Comparison of ENCODE assay signal across 18 mouse cellular contexts in genomic region chr11:5008867-5009266, GRCm38 (mm10). TPM values are rescaled to one million over a fixed set of nuclear protein-coding genes. Genes with fewer than 3 reads are reported as not detected.
DNase-seq lines count a peak whose midpoint lies in the region; ATAC-seq and TF ChIP-seq lines count a peak whose summit lies in the region.
"Had no signal": no experiment of that assay in that cellular context is flagged by ENCODE, and none has a peak within 500 bp of the region (broad histone marks: within the 10 kb centered on the region; RNA-seq: fewer than 3 reads in every experiment).

No protein-coding gene starts in this region.

- ATAC-seq in heart, embryonic 13.5 days (ENCODE audit: extremely low read depth, insufficient number of reproducible peaks, low FRiP score, low TSS enrichment), result no peak
- ATAC-seq in heart, embryonic 11.5 days (replicated peaks; ENCODE audit: insufficient number of reproducible peaks, low FRiP score, low TSS enrichment), result no peak
- peak; percentile 75 for ATAC-seq in liver, embryonic 12.5 days
- ATAC-seq in megakaryocyte progenitor cell, adult 5-6 weeks (replicated peaks; ENCODE audit: poor library complexity), result peak; percentile 35
- ATAC-seq: forebrain, embryonic 16.5 days; midbrain, embryonic 13.5 days had no signal

- H3K4me2 ChIP-seq in heart, embryonic 13.5 days, result no peak overlapping the region
- no peak overlapping the region for H3K4me2 ChIP-seq in heart, embryonic 11.5 days
- H3K4me2 ChIP-seq in liver, embryonic 12.5 days, result peak overlapping the region; percentile 67
- H3K4me2 ChIP-seq: hindbrain, embryonic 13.5 days; kidney, embryonic 15.5 days; midbrain, embryonic 13.5 days; neural tube, embryonic 13.5 days had no signal

- DNase-seq in layer of hippocampus, postnatal 14 days (ENCODE audit: low spot score in 2 of 2), result no peak
- no peak for DNase-seq in testis, postnatal 14 days (ENCODE audit: low spot score)
- no peak for DNase-seq in kidney, adult 9 months
- DNase-seq: cerebellum, adult 11-12 months; gastrocnemius, postnatal 36 days; heart, postnatal 14 days; kidney, postnatal 4 days; layer of hippocampus, adult 9-11 months had no signal

- no peak overlapping the region for H3K27ac ChIP-seq in heart, embryonic 13.5 days (replicated peaks)
- no peak overlapping the region for H3K27ac ChIP-seq in heart, embryonic 11.5 days (ENCODE audit: low read depth, low read length)
- H3K27ac ChIP-seq in bone marrow macrophage, adult 2 months (ENCODE audit: insufficient read depth, low read depth, low read length), result peak overlapping the region; percentile 65
- peak overlapping the region; percentile 96 for H3K27ac ChIP-seq in liver, embryonic 12.5 days
- H3K27ac ChIP-seq: hindbrain, embryonic 13.5 days; kidney, embryonic 15.5 days; midbrain, embryonic 13.5 days; neural tube, embryonic 13.5 days had no signal

- no peak for TF ChIP-seq POLR2A in bone marrow macrophage, adult 2 months (IDR thresholded peaks at IDR 0.05; ENCODE audit: borderline replicate concordance, low read depth, low read length)

- H3K4me1 ChIP-seq in heart, embryonic 13.5 days, result peaks cover 19% of the 10 kb centered on the region
- peaks cover 3% of the 10 kb centered on the region; the same call in 1 of the 2 replicates for H3K4me1 ChIP-seq in heart, embryonic 11.5 days (ENCODE audit: control insufficient read depth, insufficient read depth, low read length)
- H3K4me1 ChIP-seq in bone marrow macrophage, adult 2 months (ENCODE audit: control insufficient read depth, insufficient read depth, low read length), result peaks cover 53% of the 10 kb centered on the region
- H3K4me1 ChIP-seq in liver, embryonic 12.5 days, result peaks cover 85% of the 10 kb centered on the region
- H3K4me1 ChIP-seq: hindbrain, embryonic 13.5 days; kidney, embryonic 15.5 days; neural tube, embryonic 13.5 days had no signal

- H3K4me3 ChIP-seq in heart, embryonic 13.5 days, result no peak overlapping the region
- no peak overlapping the region for H3K4me3 ChIP-seq in heart, embryonic 11.5 days (ENCODE audit: low read depth, low read length)
- H3K4me3 ChIP-seq in bone marrow macrophage, adult 2 months (ENCODE audit: insufficient read depth, low read length), result no peak overlapping the region
- H3K4me3 ChIP-seq in liver, embryonic 12.5 days, result peak overlapping the region; percentile 52
- H3K4me3 ChIP-seq: hindbrain, embryonic 13.5 days; kidney, embryonic 15.5 days; midbrain, embryonic 13.5 days; neural tube, embryonic 13.5 days had no signal

- H3K27me3 ChIP-seq in heart, embryonic 13.5 days (replicated peaks), result no peaks in the 10 kb centered on the region
- H3K27me3 ChIP-seq in heart, embryonic 11.5 days (ENCODE audit: control insufficient read depth, insufficient read depth, low read length), result no peaks in the 10 kb centered on the region
- H3K27me3 ChIP-seq in liver, embryonic 12.5 days (replicated peaks), result no peaks in the 10 kb centered on the region
- H3K27me3 ChIP-seq: hindbrain, embryonic 13.5 days; kidney, embryonic 15.5 days; midbrain, embryonic 13.5 days; neural tube, embryonic 13.5 days had no signal

- H3K9ac ChIP-seq in heart, embryonic 13.5 days, result 0 out of 2 replicates have a peak overlapping the region, but pooled peaks have one; percentile 34
- H3K9ac ChIP-seq in heart, embryonic 11.5 days (ENCODE audit: low read depth, low read length), result no peak overlapping the region
- H3K9ac ChIP-seq in liver, embryonic 12.5 days, result peak overlapping the region; percentile 69
- H3K9ac ChIP-seq: hindbrain, embryonic 13.5 days; kidney, embryonic 15.5 days; midbrain, embryonic 13.5 days; neural tube, embryonic 13.5 days had no signal

- H3K36me3 ChIP-seq in heart, embryonic 13.5 days, result peaks cover 43% of the 10 kb centered on the region
- no peaks in the 10 kb centered on the region for H3K36me3 ChIP-seq in heart, embryonic 11.5 days (ENCODE audit: control insufficient read depth, insufficient read depth, low read length)
- peaks cover 60% of the 10 kb centered on the region for H3K36me3 ChIP-seq in liver, embryonic 12.5 days

- no peaks in the 10 kb centered on the region for H3K9me3 ChIP-seq in heart, embryonic 13.5 days
- H3K9me3 ChIP-seq in heart, embryonic 11.5 days (replicated peaks; ENCODE audit: control insufficient read depth, low read length), result no peaks in the 10 kb centered on the region
- no peaks in the 10 kb centered on the region for H3K9me3 ChIP-seq in liver, embryonic 12.5 days (replicated peaks)
- H3K9me3 ChIP-seq: hindbrain, embryonic 13.5 days; kidney, embryonic 15.5 days; midbrain, embryonic 13.5 days; neural tube, embryonic 13.5 days had no signal

- 63% methylated on average over 3 of the region's 3 CpGs for WGBS in heart, embryonic 13.5 days
- 58% methylated on average over 3 of the region's 3 CpGs for WGBS in heart, embryonic 11.5 days (ENCODE audit: insufficient replicate concordance)
- 17% methylated on average over 3 of the region's 3 CpGs for WGBS in liver, embryonic 12.5 days (ENCODE audit: insufficient replicate concordance)

- no peak for TF ChIP-seq CTCF in bone marrow macrophage, adult 2 months (IDR thresholded peaks at IDR 0.05; ENCODE audit: low read depth, low read length)

RNA-seq across cellular contexts. Expression of gene Ap1b1, which starts 22.2 kb away (rescaled TPM):
- 41.2 and 42.6 TPM in 2 replicates for polyA plus RNA-seq in heart, embryonic 13.5 days (2015; fragmentation: Nextera tagmentation; extraction: Ambion mirVana)
- polyA plus RNA-seq in heart, embryonic 11.5 days (2014; fragmentation: Nextera tagmentation; extraction: Ambion mirVana), result 47.6 and 57.9 TPM in 2 replicates
- 165 and 185 TPM in 2 replicates for polyA plus RNA-seq in bone marrow macrophage, adult 2 months (2012; ENCODE audit: insufficient read depth, insufficient read length, missing spikeins)
- polyA plus RNA-seq in liver, embryonic 12.5 days (2016; fragmentation: Nextera tagmentation; extraction: Ambion mirVana), result 110 TPM in 2 replicates
- total RNA-seq in megakaryocyte progenitor cell, adult 5-6 weeks (2015), result 29.3 and 36.5 TPM in 2 replicates
- total RNA-seq in megakaryocyte progenitor cell, adult 5-6 weeks (2017), result 39.2 and 41.6 TPM in 2 replicates
- total RNA-seq in layer of hippocampus, postnatal 14 days (2021), result 100 to 1,000 TPM; 140 to 141 TPM

RNA-seq across cellular contexts. Expression of gene Rasl10a, which starts 49.1 kb away (rescaled TPM):
- 0.59 and 0.70 TPM in 2 replicates for polyA plus RNA-seq in heart, embryonic 13.5 days (2015; fragmentation: Nextera tagmentation; extraction: Ambion mirVana)
- 0.92 and 1.1 TPM in 2 replicates for polyA plus RNA-seq in heart, embryonic 11.5 days (2014; fragmentation: Nextera tagmentation; extraction: Ambion mirVana)
- not detected in 2 replicates for polyA plus RNA-seq in bone marrow macrophage, adult 2 months (2012; ENCODE audit: insufficient read depth, insufficient read length, missing spikeins)
- 0.77 and 1.1 TPM in 2 replicates for polyA plus RNA-seq in liver, embryonic 12.5 days (2016; fragmentation: Nextera tagmentation; extraction: Ambion mirVana)
- total RNA-seq in megakaryocyte progenitor cell, adult 5-6 weeks (2015), result not detected in 2 replicates
- total RNA-seq in megakaryocyte progenitor cell, adult 5-6 weeks (2017), result not detected in 2 replicates
- 10 to 100 TPM; 45.5 to 53.6 TPM for total RNA-seq in layer of hippocampus, postnatal 14 days (2021)

RNA-seq across cellular contexts. Expression of gene Gas2l1, which starts 56.3 kb away (rescaled TPM):
- 21.0 TPM in 2 replicates for polyA plus RNA-seq in heart, embryonic 13.5 days (2015; fragmentation: Nextera tagmentation; extraction: Ambion mirVana)
- 23.2 and 26.3 TPM in 2 replicates for polyA plus RNA-seq in heart, embryonic 11.5 days (2014; fragmentation: Nextera tagmentation; extraction: Ambion mirVana)
- 42.0 and 44.9 TPM in 2 replicates for polyA plus RNA-seq in bone marrow macrophage, adult 2 months (2012; ENCODE audit: insufficient read depth, insufficient read length, missing spikeins)
- 35.2 and 37.5 TPM in 2 replicates for polyA plus RNA-seq in liver, embryonic 12.5 days (2016; fragmentation: Nextera tagmentation; extraction: Ambion mirVana)
- total RNA-seq in megakaryocyte progenitor cell, adult 5-6 weeks (2015), result 0.22 and 0.46 TPM in 2 replicates
- 0.58 TPM in 1 of 2 replicates, not detected in the other for total RNA-seq in megakaryocyte progenitor cell, adult 5-6 weeks (2017)
- total RNA-seq in layer of hippocampus, postnatal 14 days (2021), result 10 to 100 TPM; 70.7 to 71.0 TPM

Comparison
In these comparisons a context has a peak if more than half of its experiments do, and no peak if none do; other contexts are left out.
1. ATAC-seq: peak in liver, embryonic 12.5 days (single experiment) and megakaryocyte progenitor cell, adult 5-6 weeks (single experiment); none in heart, embryonic 13.5 days (single experiment) and heart, embryonic 11.5 days (single experiment).
2. H3K27ac ChIP-seq: peak in bone marrow macrophage, adult 2 months (single experiment) and liver, embryonic 12.5 days (single experiment); none in heart, embryonic 13.5 days (single experiment) and heart, embryonic 11.5 days (single experiment).